Mouse (Mus musculus): Measurements from ENCODE around the gene Gm17428. TPM values are rescaled to one million over a fixed set of nuclear protein-coding genes. Genes with fewer than 3 reads are reported as not detected.
A peak's percentile ranks its signal among the peaks of the same experiment; 100 is the strongest.
"Not testable (repeated sequence)": the region's sequence is repeated elsewhere in the genome, so short reads cannot be mapped to it uniquely, and the experiment has no call there.

The Gm17428 gene
- polyA plus RNA-seq, 1 experiment from 2014 or later = not detected

DNA sequence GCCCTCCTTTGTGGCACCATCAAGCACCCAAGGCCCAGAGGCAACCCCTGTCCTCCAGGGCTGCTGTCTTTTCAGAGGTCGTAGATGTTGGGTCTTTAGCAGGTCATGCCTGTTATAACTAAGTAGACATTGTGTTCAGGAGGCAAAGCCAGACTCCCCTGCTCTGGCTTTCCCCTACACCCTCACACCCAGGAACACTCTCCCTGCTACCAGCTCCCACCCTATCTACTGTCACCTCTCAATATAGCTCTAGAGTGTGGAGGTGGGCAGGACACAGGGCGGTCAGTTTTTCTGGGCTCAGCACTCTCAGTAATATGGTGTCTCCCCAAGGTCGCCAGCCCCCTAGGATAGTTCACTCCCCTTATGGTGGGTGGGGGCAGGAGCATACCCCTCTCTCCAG is 8.9 kb upstream of the Gm17428 start:
- Histone ChIP-seq H3K4me1 (replicated peaks; ENCODE audit: control insufficient read depth, insufficient read depth, low read length) (no peaks in the 10 kb centered on the region), H3K4me2 (replicated peaks; ENCODE audit: low read depth, low read length) (no peak overlapping the region), H3K9ac (ENCODE audit: low read depth, low read length) (no peak overlapping the region), H3K36me3 (ENCODE audit: control insufficient read depth, insufficient read depth, low read length) (no peaks in the 10 kb centered on the region), H3K27ac (ENCODE audit: low read depth, low read length) (no peak overlapping the region), H3K9me3 (ENCODE audit: control insufficient read depth, low read length) (no peaks in the 10 kb centered on the region), H3K4me3 (ENCODE audit: low read depth, low read length) (no peak overlapping the region), H3K27me3 (ENCODE audit: control insufficient read depth, insufficient read depth, low read length) (no peaks in the 10 kb centered on the region)
- WGBS = 80% methylated on average over 3 of the region's 3 CpGs
- DNase-seq (ENCODE audit: low spot score) = no peak
- ATAC-seq (ENCODE audit: low FRiP score) = no peak

DNA sequence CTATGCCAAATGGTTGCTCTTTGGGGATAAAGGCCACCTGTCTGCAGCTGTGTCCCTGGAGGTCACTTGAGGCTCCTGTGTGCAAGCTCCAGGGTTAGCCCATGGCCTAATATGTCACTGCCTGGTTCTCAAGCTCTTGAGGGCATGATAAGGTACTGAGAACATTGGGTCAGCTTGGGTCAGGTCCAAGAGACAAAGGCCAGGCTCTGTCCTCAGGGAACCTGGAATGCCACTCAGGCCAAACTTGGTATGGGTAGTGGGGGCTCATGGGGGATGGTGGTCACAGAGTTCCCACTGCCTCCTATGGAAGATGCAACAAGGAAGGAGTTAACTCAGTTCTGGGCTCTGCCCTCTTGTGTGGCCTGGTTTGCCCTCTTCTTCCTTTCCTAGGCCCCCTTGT is 8.4 kb upstream of the Gm17428 start:
- no peak for ATAC-seq (ENCODE audit: low FRiP score)
- no peak overlapping the region for H3K4me3 ChIP-seq (ENCODE audit: low read depth, low read length)
- H3K9me3 ChIP-seq (ENCODE audit: control insufficient read depth, low read length) = no peaks in the 10 kb centered on the region
- no peaks in the 10 kb centered on the region for H3K36me3 ChIP-seq (ENCODE audit: control insufficient read depth, insufficient read depth, low read length)
- no peak overlapping the region for H3K27ac ChIP-seq (ENCODE audit: low read depth, low read length)
- no peaks in the 10 kb centered on the region for H3K4me1 ChIP-seq (replicated peaks; ENCODE audit: control insufficient read depth, insufficient read depth, low read length)
- DNase-seq (ENCODE audit: low spot score) = no peak
- no peak overlapping the region for H3K4me2 ChIP-seq (replicated peaks; ENCODE audit: low read depth, low read length)
- no peak overlapping the region for H3K9ac ChIP-seq (ENCODE audit: low read depth, low read length)
- H3K27me3 ChIP-seq (ENCODE audit: control insufficient read depth, insufficient read depth, low read length) = no peaks in the 10 kb centered on the region

DNA sequence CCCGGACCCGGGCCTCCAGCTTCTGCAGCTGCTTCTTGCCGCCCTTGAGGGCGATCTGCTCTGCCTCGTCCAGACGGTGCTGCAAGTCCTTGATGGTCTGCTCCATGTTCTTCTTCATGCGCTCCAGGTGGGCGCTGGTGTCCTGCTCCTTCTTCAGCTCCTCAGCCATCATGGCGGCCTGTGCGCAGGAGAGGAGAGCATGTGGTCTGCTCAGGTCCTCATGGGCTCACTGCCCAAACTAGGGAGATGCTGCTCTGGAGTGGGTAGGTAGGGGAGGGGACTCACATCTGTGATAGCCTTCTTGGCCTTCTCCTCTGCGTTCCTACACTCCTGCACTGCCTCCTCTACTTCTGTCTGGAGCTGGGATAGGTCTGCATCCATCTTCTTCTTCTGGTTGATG is 3.9 kb upstream of the Gm17428 start:
- H3K9me3 ChIP-seq (ENCODE audit: control insufficient read depth, low read length); H3K4me3 ChIP-seq (ENCODE audit: low read depth, low read length); H3K9ac ChIP-seq (ENCODE audit: low read depth, low read length); H3K4me2 ChIP-seq (replicated peaks; ENCODE audit: low read depth, low read length); H3K27ac ChIP-seq (ENCODE audit: low read depth, low read length); DNase-seq (ENCODE audit: low spot score); H3K4me1 ChIP-seq (replicated peaks; ENCODE audit: control insufficient read depth, insufficient read depth, low read length); ATAC-seq (ENCODE audit: low FRiP score); H3K36me3 ChIP-seq (ENCODE audit: control insufficient read depth, insufficient read depth, low read length); H3K27me3 ChIP-seq (ENCODE audit: control insufficient read depth, insufficient read depth, low read length): not testable (repeated sequence)
- WGBS = 89% methylated on average over 7 of the region's 11 CpGs

DNA sequence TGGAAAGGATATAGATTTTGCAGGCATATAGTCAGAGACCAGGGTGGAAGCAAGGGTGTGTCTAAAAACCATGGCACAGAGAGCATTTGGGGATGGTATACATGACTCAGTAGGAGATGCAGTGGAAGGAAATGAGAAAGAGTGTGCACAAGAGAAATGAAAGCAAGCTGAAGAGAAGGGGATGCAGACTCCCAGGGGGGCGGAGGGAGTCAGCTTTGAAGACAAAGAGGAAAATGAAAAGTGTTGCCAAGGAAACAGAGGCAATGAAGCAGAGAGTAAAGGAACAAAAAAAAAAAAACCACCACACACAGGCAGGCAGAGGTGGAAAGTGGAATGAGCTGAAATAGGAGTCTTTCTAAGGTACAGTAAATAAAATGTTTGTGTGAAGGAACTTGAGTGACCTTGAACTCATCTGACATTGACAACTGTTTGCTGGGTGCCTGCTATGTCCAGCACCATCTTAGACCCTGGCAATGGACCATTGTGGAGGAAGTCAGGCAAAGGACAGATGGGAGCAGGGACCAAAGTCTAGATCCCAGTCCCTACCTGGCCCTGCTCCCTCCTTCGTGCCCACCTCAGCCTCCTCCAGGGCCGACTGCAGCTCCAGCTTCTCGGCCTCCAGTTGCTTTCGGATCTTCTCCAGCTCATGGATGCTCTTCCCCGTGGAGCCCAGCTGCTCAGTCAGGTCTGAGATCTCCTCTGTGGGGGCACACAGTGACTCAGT is 2.5 kb upstream of the Gm17428 start:
- H3K4me2 ChIP-seq (replicated peaks; ENCODE audit: low read depth, low read length) = no peak overlapping the region
- no peak overlapping the region for H3K27ac ChIP-seq (ENCODE audit: low read depth, low read length)
- H3K27me3 ChIP-seq (ENCODE audit: control insufficient read depth, insufficient read depth, low read length) = no peaks in the 10 kb centered on the region
- no peaks in the 10 kb centered on the region for H3K36me3 ChIP-seq (ENCODE audit: control insufficient read depth, insufficient read depth, low read length)
- H3K4me3 ChIP-seq (ENCODE audit: low read depth, low read length) = no peak overlapping the region
- H3K9me3 ChIP-seq (ENCODE audit: control insufficient read depth, low read length) = no peaks in the 10 kb centered on the region
- H3K9ac ChIP-seq (ENCODE audit: low read depth, low read length) = no peak overlapping the region
- DNase-seq (ENCODE audit: low spot score) (peak; percentile 42), ATAC-seq (ENCODE audit: low FRiP score) (no peak)
- 70% methylated on average over 6 of the region's 6 CpGs for WGBS
- no peaks in the 10 kb centered on the region; the same call in 1 of the 2 replicates for H3K4me1 ChIP-seq (replicated peaks; ENCODE audit: control insufficient read depth, insufficient read depth, low read length)

DNA sequence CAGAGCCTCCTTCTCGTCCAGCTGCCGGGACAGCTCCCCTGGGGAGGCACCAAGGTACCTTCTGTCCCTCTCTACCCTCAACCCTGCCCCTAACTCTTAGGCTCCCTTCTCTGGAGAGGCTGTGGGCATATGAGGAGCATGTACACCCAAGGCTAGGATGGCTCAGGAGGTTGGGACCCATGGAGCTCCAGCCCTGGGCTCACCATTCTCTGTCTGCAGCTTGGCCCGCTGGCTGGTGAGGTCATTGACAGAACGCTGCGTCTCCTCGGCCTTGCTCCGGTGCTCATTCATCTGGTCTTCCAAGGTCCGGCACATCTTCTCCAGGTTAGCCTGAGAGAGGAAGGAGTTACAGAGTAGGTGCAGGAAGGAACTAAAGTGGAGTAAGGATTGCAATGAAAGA is 1.9 kb downstream of the Gm17428 start:
- Histone ChIP-seq H3K27me3 (ENCODE audit: control insufficient read depth, insufficient read depth, low read length) (no peaks in the 10 kb centered on the region), H3K4me2 (replicated peaks; ENCODE audit: low read depth, low read length) (no peak overlapping the region), H3K4me1 (replicated peaks; ENCODE audit: control insufficient read depth, insufficient read depth, low read length) (no peaks in the 10 kb centered on the region; the same call in 1 of the 2 replicates), H3K9me3 (ENCODE audit: control insufficient read depth, low read length) (no peaks in the 10 kb centered on the region), H3K4me3 (ENCODE audit: low read depth, low read length) (no peak overlapping the region), H3K27ac (ENCODE audit: low read depth, low read length) (no peak overlapping the region), H3K9ac (ENCODE audit: low read depth, low read length) (no peak overlapping the region), H3K36me3 (ENCODE audit: control insufficient read depth, insufficient read depth, low read length) (no peaks in the 10 kb centered on the region)
- WGBS = 92% methylated on average over 8 of the region's 8 CpGs
- no peak for DNase-seq (ENCODE audit: low spot score)
- no peak for ATAC-seq (ENCODE audit: low FRiP score)

DNA sequence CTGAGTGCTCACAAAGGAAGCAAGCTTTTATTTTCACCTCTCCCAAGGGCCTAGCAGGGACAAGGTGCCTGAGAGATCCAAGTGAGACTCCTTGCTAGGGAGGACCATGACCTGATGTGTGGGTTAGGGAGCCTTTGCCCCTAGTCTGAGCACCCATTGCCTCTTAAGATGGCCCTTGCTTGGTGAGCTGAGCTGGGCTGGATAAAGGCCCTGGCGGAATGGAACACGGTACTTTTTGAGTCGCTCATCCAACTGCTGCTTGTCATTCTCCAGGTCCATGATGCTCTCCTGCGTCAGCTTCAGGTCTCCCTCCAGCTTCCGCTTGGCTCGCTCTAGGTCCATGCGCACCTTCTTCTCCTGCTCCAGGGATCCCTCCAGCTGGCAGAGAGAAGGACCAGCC is 5.2 kb downstream of the Gm17428 start:
- ATAC-seq (ENCODE audit: low FRiP score) (no peak), DNase-seq (ENCODE audit: low spot score) (no peak)
- H3K27me3 ChIP-seq (ENCODE audit: control insufficient read depth, insufficient read depth, low read length) = no peaks in the 10 kb centered on the region
- no peaks in the 10 kb centered on the region for H3K4me1 ChIP-seq (replicated peaks; ENCODE audit: control insufficient read depth, insufficient read depth, low read length)
- H3K4me2 ChIP-seq (replicated peaks; ENCODE audit: low read depth, low read length) = no peak overlapping the region
- no peak overlapping the region for H3K27ac ChIP-seq (ENCODE audit: low read depth, low read length)
- no peaks in the 10 kb centered on the region for H3K9me3 ChIP-seq (ENCODE audit: control insufficient read depth, low read length)
- no peak overlapping the region for H3K9ac ChIP-seq (ENCODE audit: low read depth, low read length)
- H3K4me3 ChIP-seq (ENCODE audit: low read depth, low read length) = no peak overlapping the region
- H3K36me3 ChIP-seq (ENCODE audit: control insufficient read depth, insufficient read depth, low read length) = no peaks in the 10 kb centered on the region
- WGBS = 95% methylated on average over 7 of the region's 7 CpGs

DNA sequence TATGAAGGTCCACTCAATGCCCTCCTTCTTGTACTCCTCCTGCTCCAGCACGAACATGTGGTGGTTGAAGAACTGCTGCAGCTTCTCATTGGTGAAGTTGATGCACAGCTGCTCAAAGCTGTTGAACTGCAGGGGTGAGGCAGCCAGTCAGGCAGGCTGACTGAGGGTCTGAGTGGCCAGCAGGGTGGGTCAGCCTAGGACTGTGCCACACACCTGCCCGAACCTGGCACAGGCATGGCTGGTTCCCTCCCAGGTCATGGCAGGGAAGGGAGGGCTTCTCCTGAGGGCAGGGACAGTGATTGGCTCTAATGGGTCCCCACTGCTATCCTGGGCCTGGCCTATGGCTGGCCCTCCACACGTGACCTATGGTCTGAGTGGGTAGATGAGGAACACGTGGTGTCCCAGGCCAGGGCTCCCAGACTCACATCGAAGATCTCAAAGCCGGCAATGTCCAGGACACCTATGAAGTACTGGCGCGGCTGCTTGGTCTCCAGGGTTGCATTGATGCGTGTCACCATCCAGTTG is 11.7 kb downstream of the Gm17428 start:
- ATAC-seq (ENCODE audit: low FRiP score); H3K4me1 ChIP-seq (replicated peaks; ENCODE audit: control insufficient read depth, insufficient read depth, low read length); H3K4me3 ChIP-seq (ENCODE audit: low read depth, low read length); H3K27ac ChIP-seq (ENCODE audit: low read depth, low read length); DNase-seq (ENCODE audit: low spot score); H3K27me3 ChIP-seq (ENCODE audit: control insufficient read depth, insufficient read depth, low read length); H3K9me3 ChIP-seq (ENCODE audit: control insufficient read depth, low read length); H3K36me3 ChIP-seq (ENCODE audit: control insufficient read depth, insufficient read depth, low read length); H3K4me2 ChIP-seq (replicated peaks; ENCODE audit: low read depth, low read length); H3K9ac ChIP-seq (ENCODE audit: low read depth, low read length): not testable (repeated sequence)
- WGBS = 85% methylated on average over 9 of the region's 9 CpGs

DNA sequence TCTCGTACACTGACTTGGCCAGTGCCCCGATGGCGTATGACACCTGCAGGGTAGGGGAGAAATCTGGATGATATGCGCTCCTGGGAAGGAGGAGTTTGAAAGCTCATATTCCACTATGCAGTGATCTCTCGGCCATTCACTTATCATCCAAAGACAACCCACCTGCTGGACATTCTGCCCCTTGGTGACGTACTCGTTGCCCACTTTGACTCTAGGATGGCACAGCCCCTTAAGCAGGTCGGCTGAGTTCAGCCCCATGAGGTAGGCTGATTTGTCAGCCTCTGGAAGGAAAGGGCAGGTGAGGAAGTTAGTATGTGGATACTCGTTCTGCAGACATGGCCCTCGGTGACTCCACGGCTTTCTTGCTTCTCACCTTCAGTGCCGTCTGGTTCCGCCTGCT is 12.1 kb downstream of the Gm17428 start:
- Histone ChIP-seq H3K9me3 (ENCODE audit: control insufficient read depth, low read length) (no peaks in the 10 kb centered on the region), H3K4me3 (ENCODE audit: low read depth, low read length) (no peak overlapping the region), H3K36me3 (ENCODE audit: control insufficient read depth, insufficient read depth, low read length) (no peaks in the 10 kb centered on the region), H3K4me2 (replicated peaks; ENCODE audit: low read depth, low read length) (no peak overlapping the region), H3K27ac (ENCODE audit: low read depth, low read length) (no peak overlapping the region), H3K9ac (ENCODE audit: low read depth, low read length) (no peak overlapping the region), H3K27me3 (ENCODE audit: control insufficient read depth, insufficient read depth, low read length) (no peaks in the 10 kb centered on the region), H3K4me1 (replicated peaks; ENCODE audit: control insufficient read depth, insufficient read depth, low read length) (no peaks in the 10 kb centered on the region)
- no peak for ATAC-seq (ENCODE audit: low FRiP score)
- DNase-seq (ENCODE audit: low spot score) = no peak
- WGBS = 90% methylated on average over 13 of the region's 13 CpGs

DNA sequence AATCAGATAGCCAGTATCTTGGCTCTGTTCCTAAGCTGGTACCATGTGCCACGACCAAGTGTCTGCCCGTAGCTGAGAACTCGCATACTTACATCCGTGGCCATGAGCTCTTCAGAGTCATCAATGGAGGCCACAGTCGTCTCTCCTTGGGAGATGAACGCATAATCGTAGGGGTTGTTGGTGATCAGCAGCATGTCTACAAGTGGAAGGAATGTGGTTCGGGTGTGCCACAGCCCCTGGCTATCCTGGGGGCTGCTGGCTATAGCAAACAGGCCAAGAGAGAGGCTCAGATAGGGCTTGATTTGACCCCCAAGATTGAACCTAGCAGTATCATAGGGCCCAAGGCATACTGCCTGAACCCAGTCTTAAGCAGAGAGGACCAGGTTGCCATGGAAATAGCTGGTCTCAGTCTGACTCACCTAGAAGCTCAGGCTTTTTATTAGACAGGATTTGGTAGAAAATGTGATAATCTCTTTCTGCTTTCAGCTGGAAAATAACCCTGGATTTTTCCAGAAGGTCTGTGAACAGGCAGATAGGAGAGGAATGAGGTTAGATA is 13.2 kb downstream of the Gm17428 start:
- DNase-seq (ENCODE audit: low spot score) (no peak), ATAC-seq (ENCODE audit: low FRiP score) (no peak)
- H3K9me3 ChIP-seq (ENCODE audit: control insufficient read depth, low read length) = no peaks in the 10 kb centered on the region
- H3K4me1 ChIP-seq (replicated peaks; ENCODE audit: control insufficient read depth, insufficient read depth, low read length) = peaks cover 2% of the 10 kb centered on the region; the same call in 1 of the 2 replicates
- no peaks in the 10 kb centered on the region for H3K27me3 ChIP-seq (ENCODE audit: control insufficient read depth, insufficient read depth, low read length)
- H3K27ac ChIP-seq (ENCODE audit: low read depth, low read length) = no peak overlapping the region
- no peak overlapping the region for H3K9ac ChIP-seq (ENCODE audit: low read depth, low read length)
- 89% methylated on average over 8 of the region's 8 CpGs for WGBS
- no peak overlapping the region for H3K4me2 ChIP-seq (replicated peaks; ENCODE audit: low read depth, low read length)
- H3K36me3 ChIP-seq (ENCODE audit: control insufficient read depth, insufficient read depth, low read length) = no peaks in the 10 kb centered on the region
- no peak overlapping the region for H3K4me3 ChIP-seq (ENCODE audit: low read depth, low read length)

Data from hindbrain, embryonic 11.5 days (tissue).